9 mouse cellular contexts compared by ENCODE assay signal in genomic region chr8:55940526-55940880, GRCm38 (mm10). TPM values are rescaled to one million over a fixed set of nuclear protein-coding genes. Genes with fewer than 3 reads are reported as not detected.
DNase-seq lines count a peak whose midpoint lies in the region; ATAC-seq and TF ChIP-seq lines count a peak whose summit lies in the region.
"Had no signal": no experiment of that assay in that cellular context is flagged by ENCODE, and none has a peak within 500 bp of the region (broad histone marks: within the 10 kb centered on the region; RNA-seq: fewer than 3 reads in every experiment).

No protein-coding gene starts in this region.

- no peak overlapping the region for H3K4me3 ChIP-seq in heart, embryonic 11.5 days (ENCODE audit: low read depth, low read length)
- H3K4me3 ChIP-seq in embryonic facial prominence, embryonic 15.5 days (replicated peaks): peak overlapping the region; percentile 7; the same call in 1 of the 2 replicates
- H3K4me3 ChIP-seq in olfactory bulb, adult 2 months (ENCODE audit: insufficient read depth, low read depth, low read length): peak overlapping the region; percentile 36

- TF ChIP-seq POLR2A in olfactory bulb, adult 2 months (IDR thresholded peaks at IDR 0.05; ENCODE audit: insufficient read depth, low read depth, low read length): no peak

- no peak for TF ChIP-seq CTCF in olfactory bulb, adult 2 months (IDR thresholded peaks at IDR 0.05; ENCODE audit: insufficient read depth, low read depth, low read length)

- H3K4me2 ChIP-seq in heart, embryonic 11.5 days: peak overlapping the region; percentile 45
- peak overlapping the region; percentile 28 for H3K4me2 ChIP-seq in embryonic facial prominence, embryonic 15.5 days (replicated peaks)

- no peak for DNase-seq in heart, adult 18-20 months
- DNase-seq in ES-CJ7 (ENCODE audit: low read depth, low spot score): peak; percentile 91
- DNase-seq in kidney, postnatal 10 days: peak; percentile 67
- no peak for DNase-seq in MN1 (ENCODE audit: low spot score)
- DNase-seq in spleen, postnatal 14 days (ENCODE audit: low spot score in 2 of 2): no peak

- 0 out of 2 replicates have a peak, but pooled peaks cover 4% of the 10 kb centered on the region for H3K4me1 ChIP-seq in heart, embryonic 11.5 days (ENCODE audit: control insufficient read depth, insufficient read depth, low read length)
- peaks cover 5% of the 10 kb centered on the region; the same call in 1 of the 2 replicates for H3K4me1 ChIP-seq in embryonic facial prominence, embryonic 15.5 days
- H3K4me1 ChIP-seq in olfactory bulb, adult 2 months (ENCODE audit: control insufficient read depth, insufficient read depth, low read length): peaks cover 6% of the 10 kb centered on the region

- no peak overlapping the region for H3K9ac ChIP-seq in heart, embryonic 11.5 days (ENCODE audit: low read depth, low read length)
- H3K9ac ChIP-seq in embryonic facial prominence, embryonic 15.5 days: no peak overlapping the region

- 0% methylated on average over 8 of the region's 8 CpGs for WGBS in heart, embryonic 11.5 days (ENCODE audit: insufficient replicate concordance)
- WGBS in embryonic facial prominence, embryonic 15.5 days: 1% methylated on average over 8 of the region's 8 CpGs
- under 1% methylated on average over 8 of the region's 8 CpGs for WGBS in olfactory bulb, adult 2 months

- no peaks in the 10 kb centered on the region for H3K9me3 ChIP-seq in heart, embryonic 11.5 days (replicated peaks; ENCODE audit: control insufficient read depth, low read length)
- H3K9me3 ChIP-seq in embryonic facial prominence, embryonic 15.5 days (replicated peaks): no peaks in the 10 kb centered on the region

- H3K27me3 ChIP-seq in heart, embryonic 11.5 days (ENCODE audit: control insufficient read depth, insufficient read depth, low read length): no peaks in the 10 kb centered on the region
- H3K27me3 ChIP-seq in embryonic facial prominence, embryonic 15.5 days: no peaks in the 10 kb centered on the region

- H3K36me3 ChIP-seq in heart, embryonic 11.5 days (ENCODE audit: control insufficient read depth, insufficient read depth, low read length): no peaks in the 10 kb centered on the region
- H3K36me3 ChIP-seq in embryonic facial prominence, embryonic 15.5 days: no peaks in the 10 kb centered on the region

- ATAC-seq in heart, embryonic 11.5 days (replicated peaks; ENCODE audit: insufficient number of reproducible peaks, low FRiP score, low TSS enrichment): peak; percentile 46; the same call in 1 of the 2 replicates
- ATAC-seq in embryonic facial prominence, embryonic 15.5 days (ENCODE audit: insufficient number of reproducible peaks, low FRiP score, low TSS enrichment, low read depth): no peak

- H3K27ac ChIP-seq in heart, embryonic 11.5 days (ENCODE audit: low read depth, low read length): no peak overlapping the region
- no peak overlapping the region for H3K27ac ChIP-seq in embryonic facial prominence, embryonic 15.5 days (replicated peaks)
- H3K27ac ChIP-seq in olfactory bulb, adult 2 months (ENCODE audit: insufficient read depth, low read depth, low read length): no peak overlapping the region

RNA-seq across cellular contexts. Expression of gene Glra3, which starts 0.2 kb away (rescaled TPM):
- polyA plus RNA-seq in heart, embryonic 11.5 days (2014; fragmentation: Nextera tagmentation; extraction: Ambion mirVana): 0.07 TPM in 1 of 2 replicates, not detected in the other
- not detected for total RNA-seq in heart, adult 18-20 months (2021)
- polyA plus RNA-seq in embryonic facial prominence, embryonic 15.5 days (2015; fragmentation: Nextera tagmentation; extraction: Ambion mirVana): 0.07 TPM in 1 of 2 replicates, not detected in the other
- polyA plus RNA-seq in olfactory bulb, adult 2 months (2012; ENCODE audit: insufficient read depth, insufficient read length, low replicate concordance, missing spikeins): not detected in 2 replicates

RNA-seq across cellular contexts. Expression of gene Adam29, which starts 33.8 kb away (rescaled TPM):
- not detected in 2 replicates for polyA plus RNA-seq in heart, embryonic 11.5 days (2014; fragmentation: Nextera tagmentation; extraction: Ambion mirVana)
- not detected for total RNA-seq in heart, adult 18-20 months (2021)
- polyA plus RNA-seq in embryonic facial prominence, embryonic 15.5 days (2015; fragmentation: Nextera tagmentation; extraction: Ambion mirVana): not detected in 2 replicates
- polyA plus RNA-seq in olfactory bulb, adult 2 months (2012; ENCODE audit: insufficient read depth, insufficient read length, low replicate concordance, missing spikeins): not detected in 2 replicates
- total RNA-seq: layer of hippocampus, adult 18-20 months had no signal

Comparison
In these comparisons a context has a peak if more than half of its experiments do, and no peak if none do; other contexts are left out.
1. DNase-seq: peak in ES-CJ7 (single experiment) and kidney, postnatal 10 days (single experiment); none in heart, adult 18-20 months (0 of 2), MN1 (single experiment) and spleen, postnatal 14 days (0 of 2).